Mouse (Mus musculus) ES-Bruce4 (cell line): ENCODE results near the gene Efcab8. TPM values are rescaled to one million over a fixed set of nuclear protein-coding genes. Genes with fewer than 3 reads are reported as not detected.

Source experiments
- H3K27ac ChIP-seq: 2 replicates; pipeline ENCODE4 v1.5.1; 2012; ENCODE audit warnings: low read length, inconsistent platforms; ENCODE audit not compliant: insufficient read depth
- H3K27me3 ChIP-seq: 2 replicates; pipeline ENCODE4 v1.6.1; 2012; ENCODE audit warnings: mild to moderate bottlenecking, low read length, inconsistent platforms; ENCODE audit not compliant: control insufficient read depth, poor library complexity, insufficient read depth, severe bottlenecking
- H3K36me3 ChIP-seq: 2 replicates; pipeline ENCODE4 v1.6.1; 2012; ENCODE audit warnings: inconsistent platforms, mild to moderate bottlenecking, low read length, moderate library complexity; ENCODE audit not compliant: control insufficient read depth, poor library complexity, insufficient read depth, severe bottlenecking
- H3K4me1 ChIP-seq: one replicate; pipeline ENCODE4 v1.8.1; 2011; ENCODE audit warnings: low read length; ENCODE audit not compliant: control insufficient read depth, insufficient read depth
- H3K4me3 ChIP-seq: 2 replicates; pipeline ENCODE4 v1.5.1; 2011; ENCODE audit warnings: low read depth, mild to moderate bottlenecking, low read length
- H3K9ac ChIP-seq: 2 replicates; pipeline ENCODE4 v1.6.1; 2012; ENCODE audit warnings: low read depth, mild to moderate bottlenecking, inconsistent platforms; ENCODE audit not compliant: poor library complexity, severe bottlenecking
- H3K9me3 ChIP-seq: replicated peaks from 2 replicates; pipeline ENCODE4 v1.6.1; 2012; ENCODE audit warnings: mild to moderate bottlenecking, low read length, inconsistent platforms; ENCODE audit not compliant: control insufficient read depth, poor library complexity, insufficient read depth, severe bottlenecking
- CTCF ChIP-seq: IDR thresholded peaks from one replicate; pipeline ENCODE4 v1.8.1; 2011; ENCODE audit warnings: low read depth, low read length
- EP300 ChIP-seq: IDR thresholded peaks from 2 replicates; pipeline ENCODE4 v1.6.1; 2011; ENCODE audit warnings: low read depth, low read length; ENCODE audit not compliant: insufficient read depth
- POLR2A ChIP-seq: IDR thresholded peaks from one replicate; pipeline ENCODE4 v1.8.1; 2011; ENCODE audit warnings: low read length; ENCODE audit not compliant: insufficient read depth
- polyA plus RNA-seq: library from polyadenylated mRNA; stranded (reverse); fragments of >200 nt; gene quantifications from 2 replicates; pipeline ENCODE4 v1.2.4, GENCODE M21; 2011; ENCODE audit warnings: low read depth; ENCODE audit not compliant: missing spikeins, insufficient read depth, insufficient read length

Efcab8 gene
- polyA plus RNA-seq, 1 experiment, result 0.48 TPM

- H3K9me3 ChIP-seq, result no peaks in the 10 kb centered on the region
- no peaks in the 10 kb centered on the region for H3K36me3 ChIP-seq
- no peaks in the 10 kb centered on the region for H3K4me1 ChIP-seq
- no peak overlapping the region for H3K9ac ChIP-seq
- H3K27ac ChIP-seq, result no peak overlapping the region
- no peak for TF ChIP-seq POLR2A
- TF ChIP-seq CTCF, result no peak
- TF ChIP-seq EP300, result no peak
- no peaks in the 10 kb centered on the region; the same call in 1 of the 2 replicates for H3K27me3 ChIP-seq
- no peak overlapping the region for H3K4me3 ChIP-seq
Observed at GRCm38 (mm10) chr2:153827171-153827830, 47.6 kb downstream of the Efcab8 start.

- no peak overlapping the region for H3K4me3 ChIP-seq
- no peaks in the 10 kb centered on the region for H3K9me3 ChIP-seq
- no peak for TF ChIP-seq EP300
- TF ChIP-seq POLR2A, result no peak
- TF ChIP-seq CTCF, result no peak
- no peaks in the 10 kb centered on the region for H3K4me1 ChIP-seq
- no peak overlapping the region for H3K27ac ChIP-seq
- H3K36me3 ChIP-seq, result no peaks in the 10 kb centered on the region
- no peak overlapping the region for H3K9ac ChIP-seq
- no peaks in the 10 kb centered on the region; the same call in 1 of the 2 replicates for H3K27me3 ChIP-seq
Observed at GRCm38 (mm10) chr2:153828704-153829103, 49.0 kb downstream of the Efcab8 start.

- H3K36me3 ChIP-seq, result no peaks in the 10 kb centered on the region
- TF ChIP-seq POLR2A (no peak), EP300 (no peak), CTCF (no peak)
- no peaks in the 10 kb centered on the region for H3K9me3 ChIP-seq
- no peak overlapping the region for H3K9ac ChIP-seq
- no peaks in the 10 kb centered on the region for H3K4me1 ChIP-seq
- H3K27me3 ChIP-seq, result no peaks in the 10 kb centered on the region; the same call in 1 of the 2 replicates
- no peak overlapping the region for H3K27ac ChIP-seq
- H3K4me3 ChIP-seq, result no peak overlapping the region
Observed at GRCm38 (mm10) chr2:153833291-153833690, 53.6 kb downstream of the Efcab8 start.

GRCm38 (mm10) chr2:153842854-153843253 is 63.1 kb downstream of the Efcab8 start:
- Histone ChIP-seq H3K4me3 (no peak overlapping the region), H3K9me3 (no peaks in the 10 kb centered on the region), H3K9ac (no peak overlapping the region), H3K27ac (no peak overlapping the region), H3K36me3 (no peaks in the 10 kb centered on the region), H3K4me1 (no peaks in the 10 kb centered on the region), H3K27me3 (no peaks in the 10 kb centered on the region)
- TF ChIP-seq EP300 (no peak), POLR2A (no peak), CTCF (no peak)

- no peaks in the 10 kb centered on the region for H3K4me1 ChIP-seq
- H3K27me3 ChIP-seq, result no peaks in the 10 kb centered on the region
- H3K4me3 ChIP-seq, result no peak overlapping the region
- H3K9me3 ChIP-seq, result no peaks in the 10 kb centered on the region
- no peak overlapping the region for H3K27ac ChIP-seq
- H3K9ac ChIP-seq, result no peak overlapping the region
- H3K36me3 ChIP-seq, result no peaks in the 10 kb centered on the region
- TF ChIP-seq POLR2A (no peak), CTCF (no peak), EP300 (no peak)
Observed at GRCm38 (mm10) chr2:153848389-153848788, 68.7 kb downstream of the Efcab8 start.

GRCm38 (mm10) chr2:153850351-153851029 is 70.8 kb downstream of the Efcab8 start:
- no peak for TF ChIP-seq EP300
- TF ChIP-seq CTCF, result peak; percentile 56
- H3K36me3 ChIP-seq, result no peaks in the 10 kb centered on the region
- no peak overlapping the region for H3K4me3 ChIP-seq
- no peak overlapping the region for H3K9ac ChIP-seq
- no peaks in the 10 kb centered on the region for H3K4me1 ChIP-seq
- H3K27ac ChIP-seq, result no peak overlapping the region
- H3K27me3 ChIP-seq, result no peaks in the 10 kb centered on the region
- H3K9me3 ChIP-seq, result no peaks in the 10 kb centered on the region
